In the genomic region with DNA sequence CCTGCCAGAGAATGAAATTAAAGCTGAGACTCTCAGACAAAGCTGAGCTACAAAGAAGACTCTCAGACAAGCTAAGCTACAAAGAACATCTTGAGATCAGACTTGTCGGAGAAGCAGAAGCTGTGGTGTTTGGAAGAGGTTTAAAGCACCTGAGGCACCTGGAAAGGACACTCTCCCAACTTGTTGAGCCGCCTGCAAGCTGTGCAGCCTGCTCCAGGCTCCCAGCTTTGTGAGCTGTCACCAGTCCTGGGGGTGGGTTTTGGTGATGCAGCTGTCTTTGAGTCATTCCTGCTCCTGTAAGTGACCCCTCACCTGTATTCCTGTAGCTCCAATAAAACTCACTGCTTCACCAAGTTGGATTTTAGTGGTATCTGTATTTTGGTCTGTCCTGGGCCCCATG, we compare ENCODE assay signal across 17 mouse cellular contexts.
"Had no signal": no experiment of that assay in that cellular context is flagged by ENCODE, and none has a peak within 500 bp of the region (broad histone marks: within the 10 kb centered on the region; RNA-seq: fewer than 3 reads in every experiment).

No protein-coding gene starts in this region.

- H3K27me3 ChIP-seq: kidney, embryonic 15.5 days; midbrain, embryonic 12.5 days; midbrain, embryonic 15.5 days; neural tube, embryonic 12.5 days; neural tube, embryonic 15.5 days; stomach, embryonic 15.5 days had no signal

- H3K27ac ChIP-seq: kidney, embryonic 15.5 days; macrophage; midbrain, embryonic 12.5 days; midbrain, embryonic 15.5 days; neural tube, embryonic 12.5 days; neural tube, embryonic 15.5 days; stomach, embryonic 15.5 days had no signal

- H3K9ac ChIP-seq: kidney, embryonic 15.5 days; lung, embryonic 14.5 days; midbrain, embryonic 12.5 days; midbrain, embryonic 15.5 days; neural tube, embryonic 12.5 days; neural tube, embryonic 15.5 days; stomach, embryonic 15.5 days had no signal

- H3K4me1 ChIP-seq: midbrain, embryonic 12.5 days; midbrain, embryonic 15.5 days; neural tube, embryonic 12.5 days; neural tube, embryonic 15.5 days; stomach, embryonic 15.5 days had no signal

- H3K4me3 ChIP-seq: kidney, embryonic 15.5 days; midbrain, embryonic 12.5 days; midbrain, embryonic 15.5 days; neural tube, embryonic 12.5 days; neural tube, embryonic 15.5 days; stomach, embryonic 15.5 days had no signal

- DNase-seq: kidney, adult 11 months; kidney, adult 8-10 months; kidney, postnatal 10 days; kidney, postnatal 36 days; layer of hippocampus, postnatal 36 days; lung, embryonic 14.5 days; right cerebral cortex, adult 18-20 months; right cerebral cortex, postnatal 25 days; spleen, adult 18-20 months; thymus, postnatal 25 days had no signal
